Mouse (Mus musculus) gastrocnemius, postnatal 4 days (tissue): ENCODE measurements around the gene Pfkfb3. TPM values are rescaled to one million over a fixed set of nuclear protein-coding genes. Genes with fewer than 3 reads are reported as not detected.
"Not testable (repeated sequence)": the region's sequence is repeated elsewhere in the genome, so short reads cannot be mapped to it uniquely, and the experiment has no call there.

Source experiments
- DNase-seq, 2 experiments: peaks; one replicate each; pipeline ENCODE4 v3.0.0; 2021 to 2022; ENCODE audit warnings: low spot score in 2 of 2, mixed read lengths in 2 of 2
- total RNA-seq, 2 experiments: library from RNA; stranded (reverse); gene quantifications; 2 replicates each; pipeline ENCODE4 v1.2.3; 2021

Pfkfb3 gene
- total RNA-seq, 2 experiments from 2014 or later: 9.2 to 17.3 TPM

DNA sequence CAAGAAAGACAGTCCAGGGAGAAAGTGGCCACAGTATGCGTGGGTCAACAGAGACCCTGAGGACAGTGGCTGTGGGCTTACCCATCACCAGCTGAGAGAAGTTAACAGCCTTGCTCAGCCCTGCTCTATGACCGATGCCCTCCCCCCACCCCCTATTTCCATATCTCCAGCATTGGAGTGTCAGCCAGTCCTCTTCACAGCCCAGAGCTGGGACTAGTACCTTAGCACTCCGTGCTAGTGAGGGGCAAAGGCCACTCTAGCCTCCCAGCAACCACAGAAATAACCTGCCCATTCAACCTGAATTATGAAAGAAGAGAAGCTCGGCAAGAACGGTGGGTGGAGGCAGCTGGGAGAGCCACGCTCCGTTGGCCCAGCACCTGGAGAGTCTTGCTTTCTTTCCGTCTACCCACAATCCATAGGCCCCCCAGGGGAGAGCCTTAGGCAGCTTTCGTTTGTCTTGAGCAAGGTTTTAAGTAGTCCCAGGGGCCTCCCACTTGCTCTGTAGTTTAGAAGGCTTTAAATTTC, 1.5 kb downstream of the Pfkfb3 start:
- no peak for DNase-seq

DNA sequence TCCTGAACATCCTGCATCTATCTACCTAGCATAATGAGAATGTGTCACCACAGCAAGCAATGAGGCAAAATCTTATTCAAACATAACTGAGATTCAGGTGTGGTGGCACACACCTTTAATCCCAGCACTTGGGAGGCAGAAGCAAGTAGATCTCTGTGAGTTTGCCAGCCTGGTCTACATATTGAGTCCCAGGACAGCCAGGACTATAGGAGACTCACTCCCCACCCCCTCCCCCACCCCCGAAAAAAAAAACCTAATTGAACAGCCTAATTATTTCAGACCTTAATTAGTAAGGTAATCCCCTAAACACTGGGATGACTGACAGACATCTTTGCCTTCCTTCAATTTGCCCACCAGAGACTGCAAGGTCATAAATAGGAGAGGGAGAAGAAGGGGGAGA, 2.2 kb downstream of the Pfkfb3 start:
- DNase-seq: no peak

DNA sequence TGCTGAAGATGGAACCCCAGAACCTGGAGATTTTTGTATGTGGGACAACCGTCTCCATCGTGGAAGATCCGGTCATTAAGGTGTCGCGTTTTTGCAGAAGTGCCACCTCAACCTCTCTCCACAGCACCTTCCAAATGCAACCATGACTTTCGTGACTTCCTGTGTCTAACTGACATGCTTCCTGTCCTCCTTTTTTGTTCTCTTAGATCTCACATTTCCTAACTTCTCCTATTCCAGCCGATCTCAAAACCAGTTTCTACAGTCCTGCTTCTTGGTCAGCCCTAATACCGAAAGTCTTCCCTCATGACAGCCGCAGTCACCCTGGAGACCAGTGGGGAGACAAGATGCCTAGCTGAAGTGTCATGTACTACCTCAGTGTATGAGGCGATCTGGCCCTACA, 5.4 kb downstream of the Pfkfb3 start:
- no peak for DNase-seq

DNA sequence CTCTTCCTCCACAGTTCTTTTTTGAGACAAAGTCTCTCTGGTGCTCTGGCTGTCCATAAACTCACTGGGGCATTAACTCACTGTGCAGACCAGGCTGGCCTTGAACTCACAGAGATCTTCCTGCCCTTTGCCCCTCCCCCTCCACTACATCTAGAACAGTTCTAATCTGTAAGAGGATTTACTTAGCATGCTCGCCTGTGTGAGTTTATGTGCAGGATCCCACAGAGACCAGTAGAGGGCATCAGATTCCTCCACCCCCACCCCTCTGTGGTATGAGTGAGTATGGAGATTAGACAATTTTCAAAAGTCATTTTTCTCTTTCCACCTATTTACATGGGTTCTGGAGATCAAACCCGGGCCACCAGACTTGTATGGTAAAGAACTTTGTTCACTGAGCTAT, 6.3 kb downstream of the Pfkfb3 start:
- no peak for DNase-seq

DNA sequence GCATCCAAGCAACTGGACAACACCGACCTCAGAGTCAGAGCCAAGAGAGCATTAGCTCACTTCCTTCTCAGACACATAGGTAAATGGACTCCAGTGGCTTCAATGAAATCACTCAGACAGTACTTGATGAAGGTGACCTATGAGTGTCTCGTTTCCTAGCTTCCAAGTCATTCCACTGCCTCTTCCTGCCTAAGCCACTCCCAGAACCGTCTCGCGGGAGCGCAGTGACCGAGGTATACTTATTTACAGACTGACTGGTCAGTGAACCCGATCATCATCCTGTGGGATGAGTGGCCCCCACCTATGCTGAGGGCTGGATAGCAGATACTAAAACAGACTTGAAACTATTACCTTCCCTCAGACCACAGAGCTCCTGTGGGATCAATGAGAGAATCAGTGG, 7.8 kb downstream of the Pfkfb3 start:
- DNase-seq: no peak

DNA sequence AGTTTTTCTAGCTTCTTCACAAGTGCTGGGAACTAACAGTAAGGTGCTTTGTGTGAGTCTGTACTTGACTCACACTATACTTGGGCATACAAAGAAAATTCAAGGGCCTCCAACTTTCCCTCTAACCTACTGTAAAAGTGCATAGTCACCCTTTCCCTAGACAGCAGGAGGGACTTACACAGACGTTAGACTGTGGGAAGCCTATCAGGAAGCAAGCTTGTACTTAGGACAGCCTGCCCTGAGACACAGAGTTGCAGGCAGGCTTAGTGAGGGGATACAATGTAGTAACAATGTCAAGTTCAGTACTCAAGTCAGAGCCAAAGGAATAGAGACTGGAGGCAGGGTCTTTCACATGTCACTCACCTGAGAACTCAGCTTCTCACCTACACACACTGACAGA, 8.5 kb downstream of the Pfkfb3 start:
- no peak for DNase-seq

DNA sequence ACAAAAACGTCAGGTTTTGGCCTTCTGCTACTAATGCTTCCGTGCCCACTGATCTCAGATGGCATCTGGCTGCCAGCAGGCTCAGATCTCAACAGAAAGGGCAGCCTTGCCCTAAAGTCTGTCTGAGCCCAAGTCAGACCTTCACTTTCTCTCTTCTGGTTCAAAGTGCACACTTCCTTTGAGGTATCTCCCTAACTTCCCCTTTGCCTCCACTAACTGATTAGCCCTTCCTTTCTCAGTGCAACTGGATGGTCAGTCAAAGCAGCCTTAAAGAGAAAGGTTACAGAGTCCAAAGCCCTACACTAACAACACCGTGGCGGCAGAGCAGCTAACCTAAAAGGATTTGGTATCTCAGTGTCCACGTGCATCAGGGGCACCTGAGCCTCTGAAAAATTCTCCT, 9.5 kb downstream of the Pfkfb3 start:
- DNase-seq: no peak

DNA sequence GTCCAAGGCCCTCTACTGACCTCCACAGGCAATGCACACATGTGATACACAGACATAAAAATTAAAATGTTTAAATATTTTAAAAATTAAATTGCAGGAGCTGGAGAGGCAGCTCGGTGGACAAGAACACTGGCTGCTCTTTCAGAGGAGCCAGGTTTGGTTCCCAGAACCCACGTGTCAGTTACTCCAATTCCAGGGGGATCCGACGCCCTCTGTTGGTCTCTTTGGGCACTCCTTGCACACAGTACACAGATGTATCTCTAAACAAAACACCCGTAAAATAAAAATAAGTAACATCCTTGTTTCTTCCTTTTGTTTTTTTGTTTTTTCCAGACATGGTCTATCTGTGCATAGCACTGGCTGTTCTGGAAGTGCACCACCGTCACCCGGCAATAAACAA, 10.7 kb downstream of the Pfkfb3 start:
- no peak for DNase-seq

DNA sequence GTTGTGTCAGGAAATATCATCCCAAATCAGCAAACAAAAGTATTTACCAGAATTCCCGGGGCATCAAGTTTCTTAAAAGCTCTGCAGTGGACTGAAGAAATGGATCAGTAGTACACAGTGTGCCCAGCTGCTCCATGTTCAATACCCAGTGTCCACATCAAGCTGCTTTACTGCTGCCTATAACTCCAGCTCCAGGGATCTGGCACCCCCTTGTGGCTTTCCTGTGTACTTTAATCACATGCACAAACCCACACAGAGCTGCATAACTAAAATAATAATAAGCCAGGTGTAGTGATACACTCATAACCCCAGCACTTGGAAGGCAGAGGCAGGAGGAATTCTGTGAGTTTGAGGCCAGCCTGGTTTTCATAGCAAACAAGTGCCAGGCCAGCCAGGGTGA, 11.2 kb downstream of the Pfkfb3 start:
- peak; percentile 65 to 77 for DNase-seq

DNA sequence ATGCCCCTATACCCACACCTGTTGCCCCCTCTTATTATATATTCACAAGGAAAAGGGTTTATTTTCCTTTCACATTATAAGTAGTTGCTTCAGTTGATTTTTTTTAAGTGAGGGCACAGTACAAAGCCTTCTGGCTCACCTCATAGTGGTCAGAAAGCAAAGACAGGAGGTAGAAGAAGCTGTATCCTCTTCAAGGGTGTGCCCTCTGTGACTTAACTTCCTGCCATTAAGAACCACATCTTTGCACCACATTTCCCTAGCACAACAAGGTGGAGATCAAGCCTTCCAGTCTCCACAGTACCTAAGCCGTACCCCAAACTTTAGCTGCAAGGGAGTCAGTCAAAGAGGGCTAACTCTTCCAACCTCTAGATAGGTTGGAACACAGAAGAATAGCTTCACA, 11.8 kb downstream of the Pfkfb3 start:
- no peak for DNase-seq

DNA sequence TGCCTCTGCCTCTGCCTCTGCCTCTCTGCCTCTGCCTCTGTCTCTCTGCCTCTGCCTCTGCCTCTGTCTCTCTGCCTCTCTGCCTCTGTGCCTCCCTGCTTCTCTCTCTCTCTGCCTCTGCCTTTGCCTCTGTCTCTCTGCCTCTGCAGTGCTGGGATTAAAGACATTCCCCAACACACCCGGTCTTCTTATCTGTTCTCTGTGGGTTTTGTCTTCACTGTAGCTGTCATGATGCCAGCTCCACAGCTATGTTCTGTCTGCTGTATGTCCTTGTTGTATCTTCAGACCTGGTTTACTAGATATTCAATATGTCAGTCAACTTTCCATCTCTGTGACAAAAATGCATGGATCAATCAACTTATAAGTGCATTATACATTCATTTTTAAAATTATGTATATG, 12.3 kb downstream of the Pfkfb3 start:
- not testable (repeated sequence) for DNase-seq

DNA sequence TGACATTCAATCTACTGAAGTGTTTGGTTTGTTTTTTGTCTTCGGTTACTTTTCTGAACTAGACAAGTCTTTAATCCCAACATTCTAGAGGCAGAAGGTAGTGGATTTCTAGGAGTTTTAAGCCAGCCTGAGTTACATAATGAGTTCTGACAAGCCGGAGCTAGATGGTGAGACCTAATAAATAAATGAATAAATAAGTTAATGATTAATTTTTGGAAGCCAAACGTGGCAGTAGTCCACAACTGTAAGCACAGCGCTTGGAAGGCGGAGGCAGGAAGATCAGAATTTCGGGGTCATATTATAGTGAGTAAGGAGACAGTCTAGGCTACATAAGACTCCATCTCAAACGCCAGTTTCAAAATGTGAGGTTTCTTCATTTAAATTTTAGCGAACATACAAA, 17.9 kb downstream of the Pfkfb3 start:
- DNase-seq: no peak

DNA sequence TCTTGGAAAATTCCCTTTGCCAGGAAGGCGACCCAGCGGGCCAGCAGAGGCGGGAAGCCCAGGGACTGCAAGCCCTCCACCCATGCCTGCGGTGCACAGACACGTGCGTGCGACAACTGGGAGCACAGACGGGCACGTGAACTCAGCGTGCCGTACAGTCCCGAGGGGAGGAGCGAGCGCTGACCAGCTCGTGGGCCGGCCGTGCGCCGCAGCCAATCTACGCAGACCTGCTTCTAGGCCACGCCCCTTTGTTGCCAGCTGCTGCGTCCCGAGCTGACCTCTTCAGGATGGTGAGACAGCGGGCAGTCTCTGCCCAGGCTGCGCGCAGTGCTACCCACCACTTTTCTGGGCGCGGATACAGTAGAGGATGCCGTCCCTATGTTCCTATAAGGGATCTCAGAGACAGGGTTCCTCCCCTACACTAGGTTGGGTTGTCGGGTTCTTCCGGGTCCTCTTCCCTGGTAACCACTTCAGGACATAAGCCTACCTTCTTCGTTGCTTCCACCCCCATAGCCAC, 18.4 kb downstream of the Pfkfb3 start:
- peak; percentile 91 to 96 for DNase-seq

DNA sequence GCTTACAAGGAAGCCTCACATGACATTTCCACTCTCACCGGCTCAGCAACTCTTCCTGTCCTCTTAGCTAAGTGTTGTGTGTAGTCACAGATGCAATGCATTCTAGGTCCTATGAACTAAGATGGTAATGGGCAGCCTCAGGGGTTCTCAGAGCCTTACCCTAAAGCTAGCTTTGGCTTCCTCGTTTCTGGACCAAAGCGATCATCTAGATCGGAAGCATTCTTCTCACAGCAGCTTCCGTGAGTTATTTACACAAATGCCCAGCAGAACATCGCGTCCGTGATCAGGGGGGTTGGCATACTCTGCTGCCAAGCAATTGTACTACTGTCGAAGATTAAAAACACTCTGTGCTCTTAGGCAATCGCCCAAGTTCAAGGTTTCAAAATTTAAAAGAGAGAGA, 19.1 kb downstream of the Pfkfb3 start:
- DNase-seq: no peak

DNA sequence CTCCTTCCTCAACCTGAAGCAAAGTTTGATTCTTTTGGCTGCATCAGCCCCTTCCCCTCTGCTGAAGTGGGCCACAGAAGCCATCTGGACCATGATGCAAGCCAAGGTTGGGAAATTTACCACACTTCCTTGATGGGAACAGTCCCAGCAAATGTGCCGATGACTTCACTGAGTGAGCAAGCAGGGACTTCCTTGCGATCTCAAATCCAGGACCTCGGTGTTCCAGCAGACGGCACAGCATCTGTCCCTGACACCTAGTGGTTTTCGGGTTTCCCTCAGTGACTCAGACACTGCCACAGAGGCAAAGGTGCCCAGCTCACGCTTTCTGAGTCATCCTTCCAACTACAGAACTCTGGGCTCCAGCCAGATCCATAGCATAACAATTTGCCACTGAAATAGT, 23.8 kb downstream of the Pfkfb3 start:
- DNase-seq: no peak

DNA sequence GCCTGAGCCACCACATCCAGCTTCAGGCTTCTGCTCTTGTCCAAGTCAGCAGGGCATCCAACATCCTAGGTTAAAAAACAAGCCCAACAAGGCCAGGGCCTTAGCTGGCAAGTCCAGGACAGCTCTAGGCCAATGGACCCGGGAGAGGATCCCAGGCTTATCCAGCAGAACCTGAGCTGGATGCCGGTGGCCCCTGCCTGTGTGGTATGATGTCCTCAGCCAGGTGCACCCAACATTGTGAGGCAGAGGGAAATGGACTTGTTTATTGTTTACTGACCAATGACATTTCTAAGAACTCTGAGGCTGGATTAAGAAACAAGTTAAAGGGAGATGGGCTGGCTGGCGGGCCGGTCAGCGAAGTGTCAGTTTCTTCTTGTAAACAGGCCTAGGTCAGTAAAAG, 27.8 kb downstream of the Pfkfb3 start:
- no peak for DNase-seq

DNA sequence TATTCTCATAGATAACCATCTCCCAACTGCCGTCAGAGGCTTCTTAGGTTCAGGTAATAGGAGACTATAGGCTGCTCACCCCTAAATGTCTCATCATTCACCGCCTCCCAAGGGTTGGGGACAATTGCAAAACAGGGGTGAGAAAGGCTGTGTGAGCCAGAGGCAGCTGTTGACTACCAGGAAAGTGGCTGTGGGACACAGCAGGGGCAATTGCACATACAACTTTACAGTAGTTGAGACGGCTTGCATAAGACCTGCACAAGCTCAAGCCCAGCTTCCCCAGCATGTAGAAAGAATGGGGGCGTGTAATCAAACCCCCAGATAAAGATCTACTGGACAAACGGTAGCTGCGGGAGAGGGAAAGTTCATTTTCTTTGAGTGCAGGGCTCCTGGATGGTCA, 29.1 kb downstream of the Pfkfb3 start:
- DNase-seq: no peak

DNA sequence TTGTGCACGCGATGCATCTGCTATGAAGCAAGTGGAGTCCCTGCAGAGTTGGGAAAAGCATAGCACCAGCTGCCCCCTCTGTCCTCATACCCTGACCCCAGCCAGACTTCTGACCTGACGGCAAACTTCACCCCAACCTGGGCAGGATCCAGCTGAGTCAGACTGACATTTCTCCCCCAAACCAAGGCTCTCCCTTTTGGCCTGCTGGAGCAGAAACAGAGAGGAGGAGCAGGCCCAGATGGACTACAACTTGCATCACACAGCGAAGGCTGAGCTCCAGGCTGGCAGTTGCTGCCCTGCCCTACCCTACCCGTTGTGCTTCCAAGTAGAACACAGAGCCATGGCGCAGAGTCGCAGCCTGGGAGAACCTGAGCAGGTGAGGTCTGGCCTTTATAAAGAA, 32.1 kb downstream of the Pfkfb3 start:
- DNase-seq: no peak

DNA sequence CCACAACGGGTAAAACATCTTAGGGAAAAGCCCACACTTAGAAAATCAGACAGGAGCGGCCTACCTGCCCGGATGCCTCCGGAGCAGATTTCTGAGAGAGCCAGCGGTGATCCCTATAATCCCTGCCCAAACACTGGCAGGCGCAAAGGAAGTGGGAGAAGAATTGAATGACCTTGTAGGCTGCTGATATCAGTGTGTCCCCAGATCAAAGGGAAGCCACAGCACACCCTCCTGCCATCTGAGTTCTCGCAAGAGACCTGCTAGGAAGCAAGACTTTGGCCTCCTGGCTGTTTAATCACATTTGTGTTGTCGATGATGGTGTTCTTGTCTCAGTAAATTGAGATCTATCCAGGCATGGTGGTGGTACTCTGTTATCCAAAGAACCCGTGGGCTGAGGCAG, 33.1 kb downstream of the Pfkfb3 start:
- DNase-seq: no peak

DNA sequence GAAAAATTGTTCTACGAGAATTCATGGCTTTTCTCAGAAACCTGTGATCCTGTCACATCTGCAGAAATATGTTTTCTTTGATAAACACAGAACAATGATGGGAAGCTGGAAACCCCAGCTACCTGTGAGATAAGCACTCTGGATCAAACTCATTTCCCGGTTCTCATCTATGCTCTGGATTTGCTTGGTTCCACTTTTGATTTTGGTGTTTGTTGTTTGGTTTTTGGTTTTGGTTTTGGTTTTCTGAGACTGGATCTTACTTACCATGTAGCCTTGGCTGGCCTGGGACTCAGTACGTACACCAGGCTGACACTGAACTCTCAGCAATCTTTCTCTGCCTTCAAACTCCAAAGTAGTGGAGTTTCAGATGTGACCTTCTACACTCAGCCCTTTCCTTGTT, 38.0 kb downstream of the Pfkfb3 start:
- DNase-seq: no peak

DNA sequence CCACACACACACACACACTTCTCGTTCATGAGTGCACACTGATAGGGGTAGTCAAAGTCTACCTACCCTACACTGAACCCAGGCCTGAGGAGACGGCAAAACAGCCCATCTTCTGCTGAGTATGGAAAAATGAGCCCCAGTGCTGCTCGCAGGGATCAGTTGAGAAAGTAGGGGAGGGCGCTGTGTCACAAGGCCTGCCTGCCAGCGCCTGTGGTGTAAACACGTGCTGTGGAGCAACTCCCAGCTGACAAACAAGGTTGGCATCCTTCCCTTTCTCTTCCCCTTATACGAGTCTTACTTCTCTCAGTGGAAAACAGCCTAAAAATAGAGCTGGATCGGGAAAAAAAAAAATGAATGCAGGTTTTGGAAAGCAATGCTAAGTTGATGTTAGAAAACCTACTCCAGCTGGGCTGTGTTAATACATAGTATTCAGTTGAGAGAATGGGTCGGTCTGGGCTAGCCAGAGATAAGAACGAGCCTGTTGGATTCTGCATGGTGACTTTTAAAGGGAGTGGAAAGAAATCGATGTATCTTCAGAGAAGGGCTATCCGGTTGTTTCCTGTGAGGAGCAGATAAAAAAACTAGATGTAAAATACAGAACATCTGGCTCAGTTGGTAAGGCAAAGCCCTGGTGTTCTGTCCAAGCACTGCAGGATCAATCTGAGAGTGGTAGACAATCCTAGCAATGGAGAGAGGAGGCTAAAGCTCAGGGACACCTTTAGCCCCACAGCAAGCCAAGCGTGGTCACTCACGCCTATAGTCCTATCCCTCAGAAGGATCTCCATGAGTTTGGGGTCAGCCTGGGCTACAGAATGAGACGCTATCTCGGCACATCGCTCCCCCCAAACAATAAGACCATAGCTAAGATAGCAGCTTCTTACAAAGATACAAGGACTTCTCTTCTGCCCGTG, 40.6 kb downstream of the Pfkfb3 start:
- peak in 1 of 2 experiments; percentile 58 for DNase-seq

DNA sequence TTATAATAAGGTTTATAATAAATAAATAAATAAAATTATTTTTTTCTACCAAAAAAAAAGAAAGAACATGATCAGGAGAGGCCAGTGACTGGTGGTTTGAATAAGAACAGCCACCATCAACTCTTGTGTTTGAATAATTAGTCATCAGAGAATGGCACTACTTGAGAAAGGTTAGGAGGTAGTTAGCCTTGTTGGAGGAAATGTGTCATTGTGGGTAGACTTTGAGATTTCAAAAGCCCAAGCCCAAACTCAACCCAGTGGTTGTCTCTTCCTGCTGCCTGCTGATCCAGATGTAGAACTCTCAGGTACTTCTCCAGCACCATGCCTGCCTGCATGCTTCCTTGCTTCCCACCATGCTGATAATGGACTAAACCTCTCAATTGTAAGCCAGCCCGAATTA, 41.8 kb downstream of the Pfkfb3 start:
- DNase-seq: no peak

DNA sequence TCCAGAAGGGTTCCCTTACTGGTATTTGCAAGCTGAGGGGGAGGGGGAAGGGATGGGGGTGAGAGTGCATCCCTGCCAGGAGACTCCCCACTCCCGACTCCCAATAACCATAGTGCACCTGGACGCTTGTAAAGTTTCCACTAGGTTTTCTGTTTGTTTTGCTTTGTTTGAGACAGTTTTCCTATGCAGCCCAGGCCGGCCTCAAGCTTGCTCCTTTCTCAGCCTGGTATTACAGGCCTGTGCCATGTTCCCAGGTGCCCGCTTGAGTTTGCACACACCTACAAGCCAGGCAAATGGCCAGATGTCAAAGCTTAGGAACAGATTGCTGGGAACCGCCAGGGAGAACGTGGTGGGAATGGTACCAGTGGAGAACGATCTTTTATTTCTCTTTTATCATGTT, 50.1 kb downstream of the Pfkfb3 start:
- no peak for DNase-seq
